Mouse (Mus musculus) lung, adult 2 months (tissue): Measurements from ENCODE around the gene E130114P18Rik.

Experiments used
- CTCF ChIP-seq: fragments of 200-500 bp; IDR thresholded peaks from 2 replicates; pipeline ENCODE4 v1.5.1; 2011; ENCODE audit warnings: mild to moderate bottlenecking, low read length, control low read depth; ENCODE audit not compliant: insufficient read depth
- POLR2A ChIP-seq: fragments of 200-500 bp; IDR thresholded peaks from 2 replicates; pipeline ENCODE4 v1.6.1; 2011; ENCODE audit warnings: low read depth, mild to moderate bottlenecking, control low read depth, low read length, borderline replicate concordance; ENCODE audit errors: extremely low read depth

- TF ChIP-seq CTCF (no peak), POLR2A (no peak)
Measured at GRCm38 (mm10) chr4:97532072-97532471, 245.8 kb downstream of the E130114P18Rik start.
